Mouse (Mus musculus): ENCODE measurements around the gene H2-DMb1. TPM values are rescaled to one million over a fixed set of nuclear protein-coding genes. Genes with fewer than 3 reads are reported as not detected.
A peak's percentile ranks its signal among the peaks of the same experiment; 100 is the strongest.

H2-DMb1 gene
- polyA plus RNA-seq, 1 experiment from 2014 or later, result 7.2 TPM

DNA sequence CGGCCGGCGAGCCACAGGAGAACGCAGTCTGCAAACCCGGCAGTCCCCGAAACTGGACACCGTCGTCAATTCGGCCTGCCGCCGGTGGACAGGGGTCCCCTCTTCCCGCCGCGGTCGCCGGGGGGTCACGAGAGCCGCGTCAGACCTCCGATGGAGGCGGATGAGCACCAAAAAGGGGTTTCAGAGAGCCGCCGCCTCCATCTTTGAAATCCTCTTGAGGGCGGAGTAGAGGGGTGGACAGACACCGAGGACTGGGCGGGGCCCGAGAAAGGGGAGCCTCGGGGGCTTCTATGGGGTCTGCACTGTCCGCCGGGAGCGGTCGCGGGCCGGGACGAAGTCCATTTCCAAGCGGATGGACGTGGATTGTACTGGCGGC, 34.0 kb upstream of the H2-DMb1 start:
- H3K4me2 ChIP-seq (replicated peaks; ENCODE audit: low read depth, low read length), result peak overlapping the region; percentile 94
- H3K36me3 ChIP-seq (ENCODE audit: insufficient read depth, low read length), result peaks cover 31% of the 10 kb centered on the region
- H3K4me1 ChIP-seq (ENCODE audit: insufficient read depth, low read depth, low read length), result peaks cover 12% of the 10 kb centered on the region; the same call in 1 of the 2 replicates
- no peaks in the 10 kb centered on the region for H3K9me3 ChIP-seq (ENCODE audit: low read length)
- no peak for DNase-seq (ENCODE audit: low spot score)
- 1% methylated on average over 35 of the region's 38 CpGs for WGBS
- peak overlapping the region; percentile 86 for H3K9ac ChIP-seq (replicated peaks; ENCODE audit: low read depth)
- peak; percentile 41; the same call in 1 of the 2 replicates for TF ChIP-seq EP300 (IDR thresholded peaks at IDR 0.05)
- TF ChIP-seq CTCF (IDR thresholded peaks at IDR 0.05), result peak; percentile 15; the same call in 1 of the 2 replicates
- H3K27me3 ChIP-seq (replicated peaks; ENCODE audit: insufficient read depth, low read length), result no peaks in the 10 kb centered on the region
- peak; percentile 14; the same call in 1 of the 2 replicates for ATAC-seq
- peak overlapping the region; percentile 92 for H3K4me3 ChIP-seq (ENCODE audit: low read depth, low read length)
- peak overlapping the region; percentile 75 for H3K27ac ChIP-seq (ENCODE audit: low read length)

- ATAC-seq (peak; percentile 73), DNase-seq (ENCODE audit: low spot score) (peak; percentile 100)
- Histone ChIP-seq H3K27me3 (replicated peaks; ENCODE audit: insufficient read depth, low read length) (no peaks in the 10 kb centered on the region), H3K9ac (replicated peaks; ENCODE audit: low read depth) (peak within 1 kb of the TSS; percentile 96), H3K36me3 (ENCODE audit: insufficient read depth, low read length) (peaks cover 25% of the 10 kb centered on the region), H3K27ac (ENCODE audit: low read length) (peak within 1 kb of the TSS; percentile 100), H3K4me1 (ENCODE audit: insufficient read depth, low read depth, low read length) (peaks cover 14% of the 10 kb centered on the region; the same call in 1 of the 2 replicates), H3K4me3 (ENCODE audit: low read depth, low read length) (peak within 1 kb of the TSS; percentile 92), H3K9me3 (ENCODE audit: low read length) (no peaks in the 10 kb centered on the region), H3K4me2 (replicated peaks; ENCODE audit: low read depth, low read length) (peak within 1 kb of the TSS; percentile 94)
- WGBS, result 3% methylated on average over 84 of the region's 96 CpGs
- peak; percentile 8; the same call in 1 of the 2 replicates for TF ChIP-seq CTCF (IDR thresholded peaks at IDR 0.05)
- no peak; the same call in 1 of the 2 replicates for TF ChIP-seq EP300 (IDR thresholded peaks at IDR 0.05)
Measured at GRCm38 (mm10) chr17:34119249-34120179, 33.4 kb upstream of the H2-DMb1 start, which contains the start of gene H2-DMa. Gene H2-DMa, plus strand, starts transcription at chr17:34119541.

DNA sequence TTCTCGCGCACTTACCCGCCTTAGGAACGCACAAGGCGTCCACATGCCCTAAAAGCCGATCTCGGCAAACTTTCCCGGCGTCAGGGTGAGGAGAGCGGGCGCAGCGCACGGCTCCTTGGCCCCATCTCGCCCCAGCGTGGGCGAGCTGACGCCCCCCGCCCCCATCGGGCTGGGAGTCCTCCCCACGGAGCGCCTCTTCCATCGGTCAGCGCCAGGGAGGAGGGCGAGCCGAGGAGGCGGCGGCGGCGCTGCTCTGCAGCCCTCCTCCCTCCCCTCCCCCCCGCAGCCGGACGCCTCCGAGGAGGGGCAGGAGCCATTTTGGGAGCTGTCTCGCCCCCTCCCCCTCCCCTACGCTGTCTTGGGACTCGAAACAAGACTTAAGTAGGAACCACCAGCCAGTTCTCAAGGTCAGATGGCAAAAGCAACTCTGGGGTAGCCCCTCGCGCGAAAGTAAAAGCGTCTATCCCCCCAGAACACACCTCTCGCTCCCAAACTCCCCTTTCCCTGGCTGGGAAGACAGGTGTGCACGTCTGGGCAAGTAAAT, 32.6 kb upstream of the H2-DMb1 start:
- peak overlapping the region; percentile 96 for H3K9ac ChIP-seq (replicated peaks; ENCODE audit: low read depth)
- H3K27me3 ChIP-seq (replicated peaks; ENCODE audit: insufficient read depth, low read length), result no peaks in the 10 kb centered on the region
- peak overlapping the region; percentile 100 for H3K27ac ChIP-seq (ENCODE audit: low read length)
- peak; percentile 93 for DNase-seq (ENCODE audit: low spot score)
- 0% methylated on average over 26 of the region's 42 CpGs for WGBS
- H3K36me3 ChIP-seq (ENCODE audit: insufficient read depth, low read length), result peaks cover 18% of the 10 kb centered on the region
- ATAC-seq, result peak; percentile 34
- H3K4me1 ChIP-seq (ENCODE audit: insufficient read depth, low read depth, low read length), result peaks cover 17% of the 10 kb centered on the region; the same call in 1 of the 2 replicates
- no peaks in the 10 kb centered on the region for H3K9me3 ChIP-seq (ENCODE audit: low read length)
- H3K4me3 ChIP-seq (ENCODE audit: low read depth, low read length), result peak overlapping the region; percentile 92
- no peak; the same call in 1 of the 2 replicates for TF ChIP-seq EP300 (IDR thresholded peaks at IDR 0.05)
- no peak for TF ChIP-seq CTCF (IDR thresholded peaks at IDR 0.05)
- H3K4me2 ChIP-seq (replicated peaks; ENCODE audit: low read depth, low read length), result peak overlapping the region; percentile 94

DNA sequence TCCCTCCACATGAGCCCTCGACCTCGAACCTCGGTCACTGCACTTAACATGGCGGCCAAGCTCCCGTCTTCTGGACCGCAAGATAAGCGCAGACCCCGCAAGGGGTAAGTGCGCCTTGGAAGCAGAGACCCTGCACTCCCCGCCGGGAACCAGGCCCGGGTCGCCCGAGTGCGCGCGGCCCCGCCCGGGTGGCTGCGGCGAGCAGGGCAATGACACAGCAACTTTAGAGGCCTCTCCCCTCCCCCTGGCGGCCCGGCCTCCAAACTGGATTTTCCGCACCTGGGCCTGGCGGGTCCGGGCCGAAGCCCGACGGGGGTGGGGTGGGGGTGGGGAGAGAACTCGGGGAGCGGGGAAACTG, 32.1 kb upstream of the H2-DMb1 start:
- no peak for TF ChIP-seq EP300 (IDR thresholded peaks at IDR 0.05)
- peak; percentile 52 for TF ChIP-seq CTCF (IDR thresholded peaks at IDR 0.05)
- H3K27me3 ChIP-seq (replicated peaks; ENCODE audit: insufficient read depth, low read length), result no peaks in the 10 kb centered on the region
- H3K27ac ChIP-seq (ENCODE audit: low read length), result peak overlapping the region; percentile 100
- H3K4me2 ChIP-seq (replicated peaks; ENCODE audit: low read depth, low read length), result peak overlapping the region; percentile 94
- H3K4me1 ChIP-seq (ENCODE audit: insufficient read depth, low read depth, low read length), result peaks cover 17% of the 10 kb centered on the region; the same call in 1 of the 2 replicates
- DNase-seq (ENCODE audit: low spot score) (no peak), ATAC-seq (peak; percentile 34)
- peak overlapping the region; percentile 96 for H3K9ac ChIP-seq (replicated peaks; ENCODE audit: low read depth)
- peaks cover 12% of the 10 kb centered on the region for H3K36me3 ChIP-seq (ENCODE audit: insufficient read depth, low read length)
- H3K9me3 ChIP-seq (ENCODE audit: low read length), result no peaks in the 10 kb centered on the region
- under 1% methylated on average over 29 of the region's 31 CpGs for WGBS
- H3K4me3 ChIP-seq (ENCODE audit: low read depth, low read length), result peak overlapping the region; percentile 92

DNA sequence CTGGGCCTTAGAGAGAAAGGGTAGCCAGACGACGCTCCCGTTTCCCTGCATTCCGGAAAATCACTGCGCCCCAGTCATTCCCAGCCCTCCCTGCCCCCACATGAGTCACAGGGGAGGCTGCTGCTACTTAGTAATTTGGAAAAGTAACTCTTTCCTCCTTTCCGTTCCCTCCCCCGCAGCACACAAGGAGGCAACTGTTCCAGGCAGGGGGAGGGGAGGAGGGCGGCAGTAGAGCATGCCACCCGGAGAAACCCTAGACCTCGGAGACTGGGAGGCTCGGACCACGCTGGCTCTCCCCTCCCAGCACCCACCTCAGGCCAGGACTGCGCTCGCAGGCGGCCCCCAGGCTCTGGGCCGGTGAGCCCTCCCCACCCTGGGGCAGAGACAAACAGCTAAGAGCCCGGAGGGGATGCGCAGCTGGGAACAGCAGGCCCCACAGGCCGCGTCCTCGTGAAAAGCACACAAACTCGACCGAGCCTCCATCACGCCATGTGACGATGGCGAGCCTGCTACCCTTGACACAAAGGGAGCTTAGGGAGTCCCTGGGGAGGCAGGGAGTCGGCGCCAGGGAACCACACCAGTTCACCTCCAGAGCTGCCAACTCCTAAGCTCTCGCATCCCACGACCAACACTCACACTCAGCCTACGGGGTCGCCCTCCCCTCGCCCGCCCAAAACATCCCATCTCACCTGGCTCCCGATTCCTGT, 31.5 kb upstream of the H2-DMb1 start:
- H3K27ac ChIP-seq (ENCODE audit: low read length), result peak overlapping the region; percentile 100

More for the DNA sequence above, 31.5 kb upstream of the H2-DMb1 start:
- DNase-seq (ENCODE audit: low spot score), result peak; percentile 98
- H3K4me2 ChIP-seq (replicated peaks; ENCODE audit: low read depth, low read length), result peak overlapping the region; percentile 94
- WGBS, result 1% methylated on average over 24 of the region's 35 CpGs
- peaks cover 17% of the 10 kb centered on the region; the same call in 1 of the 2 replicates for H3K4me1 ChIP-seq (ENCODE audit: insufficient read depth, low read depth, low read length)
- TF ChIP-seq CTCF (IDR thresholded peaks at IDR 0.05) (no peak), EP300 (IDR thresholded peaks at IDR 0.05) (peak; percentile 69; the same call in 1 of the 2 replicates)
- H3K36me3 ChIP-seq (ENCODE audit: insufficient read depth, low read length), result peaks cover 7% of the 10 kb centered on the region
- H3K4me3 ChIP-seq (ENCODE audit: low read depth, low read length), result peak overlapping the region; percentile 92
- H3K9me3 ChIP-seq (ENCODE audit: low read length), result no peaks in the 10 kb centered on the region
- H3K27me3 ChIP-seq (replicated peaks; ENCODE audit: insufficient read depth, low read length), result no peaks in the 10 kb centered on the region
- peak; percentile 39 for ATAC-seq
- peak overlapping the region; percentile 96 for H3K9ac ChIP-seq (replicated peaks; ENCODE audit: low read depth)

All from lung, postnatal 0 days (tissue).